In the genomic region with DNA sequence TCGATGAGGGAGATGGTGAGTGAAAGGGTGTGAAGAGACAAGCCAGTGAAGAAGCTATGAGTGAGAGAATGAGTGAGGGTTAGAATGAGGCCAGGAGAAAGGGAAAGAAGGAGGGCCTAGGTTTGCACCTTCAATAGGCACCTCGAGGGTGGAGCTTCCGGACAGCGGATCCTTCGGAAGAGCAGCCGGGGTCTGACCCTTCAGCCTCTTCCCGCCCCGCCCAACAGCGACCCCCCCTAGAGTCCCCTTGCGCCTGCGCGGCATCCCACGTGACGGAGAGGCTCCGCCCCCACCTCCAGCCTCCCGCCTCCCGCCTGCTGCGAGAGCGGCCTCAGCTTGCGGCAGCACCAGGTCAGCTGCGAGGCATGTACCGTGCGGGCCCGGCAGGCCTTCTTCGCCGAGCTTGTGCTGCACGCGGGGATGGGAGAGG, we compare ENCODE assay signal across 8 mouse cellular contexts. TPM values are rescaled to one million over a fixed set of nuclear protein-coding genes. Genes with fewer than 3 reads are reported as not detected.
DNase-seq lines count a peak whose midpoint lies in the region; ATAC-seq and TF ChIP-seq lines count a peak whose summit lies in the region.

A gene (plus strand): TSS at position 275 of the 430 bp plus-strand sequence.

- peak within 1 kb of the TSS; percentile 23 for H3K4me3 ChIP-seq in C2C12 (ENCODE audit: insufficient read depth, poor library complexity, severe bottlenecking)
- H3K4me3 ChIP-seq in heart, embryonic 13.5 days: peak within 1 kb of the TSS; percentile 70
- H3K4me3 ChIP-seq in kidney, postnatal 0 days (replicated peaks; ENCODE audit: low read depth, low read length): peak within 1 kb of the TSS; percentile 52
- peak within 1 kb of the TSS; percentile 75 for H3K4me3 ChIP-seq in liver, adult 2 months (ENCODE audit: insufficient read depth, low read depth, low read length)
- peak within 1 kb of the TSS; percentile 49 for H3K4me3 ChIP-seq in myocyte

- WGBS in heart, embryonic 13.5 days: under 1% methylated on average over 28 of the region's 28 CpGs
- 2% methylated on average over 24 of the region's 28 CpGs for WGBS in kidney, postnatal 0 days
- under 1% methylated on average over 28 of the region's 28 CpGs for WGBS in liver, adult 2 months

- peak; percentile 80 for DNase-seq in brain, embryonic 18.5 days (ENCODE audit: low read depth, low spot score)
- peak; percentile 60 for DNase-seq in fibroblast of lung, adult 2 months (ENCODE audit: low read depth)
- DNase-seq in kidney, postnatal 0 days (ENCODE audit: low spot score): peak; percentile 92
- peak; percentile 62 for DNase-seq in liver, adult 2 months (ENCODE audit: extremely low read depth, low read depth, low spot score)
- peak; percentile 83 to 92 for DNase-seq in spleen, postnatal 4 days (ENCODE audit: low spot score in 2 of 2)

- H3K9ac ChIP-seq in heart, embryonic 13.5 days: peak within 1 kb of the TSS; percentile 92
- peak within 1 kb of the TSS; percentile 77 for H3K9ac ChIP-seq in kidney, postnatal 0 days (ENCODE audit: low read depth, low read length)
- H3K9ac ChIP-seq in liver, adult 2 months (ENCODE audit: low read depth, low read length): peak within 1 kb of the TSS; percentile 89

- H3ac ChIP-seq in C2C12 (ENCODE audit: control insufficient read depth, insufficient read length, low read depth) (peak within 1 kb of the TSS; percentile 63), myocyte (ENCODE audit: control insufficient read depth, insufficient read length) (peak within 1 kb of the TSS; percentile 64)

- ATAC-seq in heart, embryonic 13.5 days (ENCODE audit: extremely low read depth, insufficient number of reproducible peaks, low FRiP score, low TSS enrichment): peak; percentile 89
- peak; percentile 91 for ATAC-seq in kidney, postnatal 0 days (replicated peaks; ENCODE audit: low FRiP score, low read depth)

- H3K27ac ChIP-seq in heart, embryonic 13.5 days (replicated peaks): peak within 1 kb of the TSS; percentile 69
- peak within 1 kb of the TSS; percentile 82 for H3K27ac ChIP-seq in kidney, postnatal 0 days
- H3K27ac ChIP-seq in liver, adult 2 months (replicated peaks; ENCODE audit: insufficient read depth, low read depth, low read length): peak within 1 kb of the TSS; percentile 13; the same call in 1 of the 2 replicates

- TF ChIP-seq CTCF in C2C12 (IDR thresholded peaks at IDR 0.05; ENCODE audit: control insufficient read depth, insufficient read depth, insufficient read length): no peak
- TF ChIP-seq CTCF in kidney, postnatal 0 days (IDR thresholded peaks at IDR 0.05; ENCODE audit: low read depth): peak; percentile 19; the same call in 1 of the 2 replicates
- TF ChIP-seq CTCF in liver, adult 2 months (IDR thresholded peaks at IDR 0.05; ENCODE audit: low read depth, low read length): no peak

- peak; percentile 73 for TF ChIP-seq POLR2A in liver, adult 2 months (IDR thresholded peaks at IDR 0.05; ENCODE audit: extremely low read depth, insufficient read depth, low read length)
- peak; percentile 98 for TF ChIP-seq POLR2A in myocyte (IDR thresholded peaks at IDR 0.05; ENCODE audit: insufficient read length, low read depth)

- H3K27me3 ChIP-seq in C2C12 (ENCODE audit: control insufficient read depth, insufficient read depth, insufficient read length) (no peaks in the 10 kb centered on the region), myocyte (ENCODE audit: control insufficient read depth, insufficient read depth, insufficient read length) (no peaks in the 10 kb centered on the region)
- 0 out of 2 replicates have a peak, but pooled peaks cover 4% of the 10 kb centered on the region for H3K27me3 ChIP-seq in heart, embryonic 13.5 days (replicated peaks)
- H3K27me3 ChIP-seq in kidney, postnatal 0 days (ENCODE audit: insufficient read depth, low read length): no peaks in the 10 kb centered on the region
- no peaks in the 10 kb centered on the region for H3K27me3 ChIP-seq in liver, adult 2 months (ENCODE audit: control insufficient read depth, insufficient read depth, low read length)

- peaks cover 32% of the 10 kb centered on the region for H3K4me1 ChIP-seq in heart, embryonic 13.5 days
- H3K4me1 ChIP-seq in kidney, postnatal 0 days (replicated peaks; ENCODE audit: insufficient read depth, low read length): peaks cover 9% of the 10 kb centered on the region
- H3K4me1 ChIP-seq in liver, adult 2 months (ENCODE audit: control insufficient read depth, insufficient read depth, low read length): peaks cover 5% of the 10 kb centered on the region

- H3K36me3 ChIP-seq in C2C12 (ENCODE audit: control insufficient read depth, insufficient read depth): no peaks in the 10 kb centered on the region
- H3K36me3 ChIP-seq in heart, embryonic 13.5 days: peaks cover 17% of the 10 kb centered on the region
- H3K36me3 ChIP-seq in kidney, postnatal 0 days (ENCODE audit: insufficient read depth, low read length): no peaks in the 10 kb centered on the region
- no peaks in the 10 kb centered on the region for H3K36me3 ChIP-seq in liver, adult 2 months (ENCODE audit: control insufficient read depth, insufficient read depth, low read length)
- no peaks in the 10 kb centered on the region for H3K36me3 ChIP-seq in myocyte (ENCODE audit: control insufficient read depth, insufficient read depth)

- peak within 1 kb of the TSS; percentile 92 for H3K4me2 ChIP-seq in heart, embryonic 13.5 days
- H3K4me2 ChIP-seq in kidney, postnatal 0 days (ENCODE audit: low read length): peak within 1 kb of the TSS; percentile 87
- H3K4me2 ChIP-seq in myocyte (ENCODE audit: low read depth): peak within 1 kb of the TSS; percentile 77

- no peaks in the 10 kb centered on the region for H3K9me3 ChIP-seq in heart, embryonic 13.5 days
- H3K9me3 ChIP-seq in kidney, postnatal 0 days (replicated peaks; ENCODE audit: low read length): no peaks in the 10 kb centered on the region

- H3K79me3 ChIP-seq in C2C12 (ENCODE audit: low read depth): peaks cover 22% of the 10 kb centered on the region

- H3K79me2 ChIP-seq in C2C12 (ENCODE audit: control insufficient read depth, insufficient read depth) (peaks cover 31% of the 10 kb centered on the region), myocyte (ENCODE audit: control insufficient read depth, insufficient read depth) (peaks cover 44% of the 10 kb centered on the region)
- H3K79me2 ChIP-seq in liver, adult 2 months (ENCODE audit: control insufficient read depth, insufficient read depth, low read length): peaks cover 8% of the 10 kb centered on the region; the same call in 1 of the 2 replicates

TF ChIP-seq in C2C12, 6 proteins besides CTCF, POLR2A, EP300 and RAD21:
- no peak for TF ChIP-seq MYOG (IDR thresholded peaks at IDR 0.05; ENCODE audit: control insufficient read depth, extremely low read depth, insufficient read length)
- TF ChIP-seq FOSL1 (IDR thresholded peaks at IDR 0.05; ENCODE audit: insufficient read depth, low read length, poor library complexity, severe bottlenecking): no peak
- no peak for TF ChIP-seq CEBPB (IDR thresholded peaks at IDR 0.05; ENCODE audit: low read depth)
- TF ChIP-seq MAX (IDR thresholded peaks at IDR 0.05): peak; percentile 33
- TF ChIP-seq MYOD1 (IDR thresholded peaks at IDR 0.05; ENCODE audit: control insufficient read depth, insufficient read length, low read depth): no peak
- TF ChIP-seq USF1 (IDR thresholded peaks at IDR 0.05; ENCODE audit: low read depth): peak; percentile 86

TF ChIP-seq in myocyte, 11 proteins besides CTCF, POLR2A, EP300 and RAD21:
- peak; percentile 47 for TF ChIP-seq REST (IDR thresholded peaks at IDR 0.05; ENCODE audit: insufficient read depth, insufficient read length)
- peak; percentile 97 for TF ChIP-seq POLR2AphosphoS2 (IDR thresholded peaks at IDR 0.05; ENCODE audit: insufficient read length, low read depth)
- no peak for TF ChIP-seq TCF12 (IDR thresholded peaks at IDR 0.05; ENCODE audit: insufficient read depth, poor library complexity, severe bottlenecking)
- TF ChIP-seq CEBPB (IDR thresholded peaks at IDR 0.05; ENCODE audit: insufficient read depth, poor library complexity, severe bottlenecking): no peak
- no peak for TF ChIP-seq TCF3 (IDR thresholded peaks at IDR 0.05; ENCODE audit: insufficient read length, low read depth)
- peak; percentile 84 for TF ChIP-seq USF1 (IDR thresholded peaks at IDR 0.05; ENCODE audit: low read depth)
- TF ChIP-seq MYOG (IDR thresholded peaks at IDR 0.05; ENCODE audit: control insufficient read depth in 1 of 3, insufficient read depth in 1 of 3, insufficient read length in 2 of 3, low read depth in 2 of 3): peak in 2 of 3 experiments; percentile 66 to 74
- no peak for TF ChIP-seq SRF (IDR thresholded peaks at IDR 0.05; ENCODE audit: control insufficient read depth, insufficient read length, low read depth)
- TF ChIP-seq MAX (IDR thresholded peaks at IDR 0.05; ENCODE audit: low read depth): no peak
- peak in 1 of 3 experiments; percentile 69 for TF ChIP-seq MYOD1 (IDR thresholded peaks at IDR 0.05; ENCODE audit: control insufficient read depth in 1 of 3, insufficient read length in 2 of 3, low read depth in 2 of 3)
- no peak for TF ChIP-seq E2F4 (IDR thresholded peaks at IDR 0.05; ENCODE audit: insufficient read depth)

RNA-seq across cellular contexts. Expression of the gene that starts here (rescaled TPM):
- polyA plus RNA-seq in C2C12 (2012; fragmentation: generic; extraction: Trizol): 83.6 TPM
- 40.6 and 43.9 TPM in 2 replicates for polyA plus RNA-seq in heart, embryonic 13.5 days (2015; fragmentation: Nextera tagmentation; extraction: Ambion mirVana)
- polyA plus RNA-seq in kidney, postnatal 0 days (2015; fragmentation: Nextera tagmentation; extraction: Ambion mirVana): 39.3 and 42.8 TPM in 2 replicates
- total RNA-seq in liver, adult 2 months (2014; rRNA removed): 9.7 and 10.2 TPM in 2 replicates
- 25.5 and 28.2 TPM in 2 replicates for polyA plus RNA-seq in liver, adult 2 months (2012; rRNA removed)
- 107 TPM for polyA plus RNA-seq in myocyte (2012; fragmentation: generic; extraction: Trizol)

Comparison
In these comparisons a context has a peak if more than half of its experiments do, and no peak if none do; other contexts are left out.
1. Peak in every context shown above with its lines: DNase-seq, ATAC-seq, H3K4me3 ChIP-seq and H3K27ac ChIP-seq.
2. H3K4me3 ChIP-seq: peak in every context shown above with its lines; median percentile 75 in liver, adult 2 months; 70 in heart, embryonic 13.5 days; 52 in kidney, postnatal 0 days; 49 in myocyte; 23 in C2C12.
3. H3K27ac ChIP-seq: peak in every context shown above with its lines; median percentile 82 in kidney, postnatal 0 days; 69 in heart, embryonic 13.5 days; 13 in liver, adult 2 months.